Mouse (Mus musculus): ENCODE measurements around the gene Hnrnpa3.

- no peak for TF ChIP-seq NRF1 (IDR thresholded peaks at IDR 0.05; ENCODE audit: insufficient read depth, low read depth, low read length, poor library complexity, severe bottlenecking)
- TF ChIP-seq POLR2A (IDR thresholded peaks at IDR 0.05; ENCODE audit: control insufficient read depth in 1 of 2, insufficient read depth in 1 of 2, low read depth in 1 of 2, low read length in 2 of 2, poor library complexity in 1 of 2), result no peak
- TF ChIP-seq CTCF (IDR thresholded peaks at IDR 0.05 in 2 of 3, conservative IDR thresholded peaks at IDR 0.05 in 1 of 3; ENCODE audit: control insufficient read depth in 1 of 3, insufficient read depth in 1 of 3, low read depth in 2 of 3, low read length in 3 of 3, poor library complexity in 1 of 3, severe bottlenecking in 1 of 3), result no peak
- no peak for TF ChIP-seq POLR2AphosphoS5 (IDR thresholded peaks at IDR 0.05; ENCODE audit: borderline replicate concordance, low read depth, low read length)
- TF ChIP-seq ZMIZ1 (IDR thresholded peaks at IDR 0.05; ENCODE audit: low read depth, low read length), result no peak
- TF ChIP-seq TBP (IDR thresholded peaks at IDR 0.05; ENCODE audit: low read depth, low read length), result no peak
- no peak for TF ChIP-seq GATA1 (IDR thresholded peaks at IDR 0.05; ENCODE audit: low read depth, low read length)
- no peak for TF ChIP-seq EP300 (IDR thresholded peaks at IDR 0.05; ENCODE audit: low read depth in 1 of 2, low read length in 2 of 2)
Observed at GRCm38 (mm10) chr2:75653150-75653549, 5.9 kb upstream of the Hnrnpa3 start.
